Mouse (Mus musculus) intestine, embryonic 16.5 days (tissue): ENCODE data around the gene Ranbp3. TPM values are rescaled to one million over a fixed set of nuclear protein-coding genes. Genes with fewer than 3 reads are reported as not detected.

Source experiments
- ATAC-seq: fragments of 200-750 bp; cut with Nextera tagmentation; 2 replicates; pipeline ENCODE4 v1.8.0; 2017; ENCODE audit warnings: moderate TSS enrichment, moderate library complexity
- H3K27ac ChIP-seq: fragments of 300-500 bp; sonication (generic); 2 replicates; pipeline ENCODE4 v1.5.1; 2014; ENCODE audit warnings: mild to moderate bottlenecking, low read length
- H3K27me3 ChIP-seq: fragments of 300-500 bp; sonication (generic); replicated peaks from 2 replicates; pipeline ENCODE4 v1.6.1; 2014; ENCODE audit warnings: low read length, control low read depth, mixed read lengths; ENCODE audit not compliant: control insufficient read depth, insufficient read depth
- H3K36me3 ChIP-seq: fragments of 300-500 bp; sonication (generic); 2 replicates; pipeline ENCODE4 v1.6.1; 2014; ENCODE audit warnings: low read length, control low read depth; ENCODE audit not compliant: control insufficient read depth, insufficient read depth
- H3K4me1 ChIP-seq: fragments of 300-500 bp; sonication (generic); 2 replicates; pipeline ENCODE4 v1.6.1; 2014; ENCODE audit warnings: low read length, control low read depth, mixed read lengths; ENCODE audit not compliant: control insufficient read depth, insufficient read depth
- H3K4me2 ChIP-seq: fragments of 300-500 bp; sonication (generic); 2 replicates; pipeline ENCODE4 v1.6.1; 2014; ENCODE audit warnings: low read depth, low read length, control low read depth
- H3K4me3 ChIP-seq: fragments of 300-500 bp; sonication (generic); 2 replicates; pipeline ENCODE4 v1.5.1; 2014; ENCODE audit warnings: mild to moderate bottlenecking, low read length
- H3K9ac ChIP-seq: fragments of 300-500 bp; sonication (generic); 2 replicates; pipeline ENCODE4 v1.6.1; 2014; ENCODE audit warnings: low read depth, low read length
- H3K9me3 ChIP-seq: fragments of 300-500 bp; sonication (generic); 2 replicates; pipeline ENCODE4 v1.6.1; 2016; ENCODE audit warnings: low read length, control low read depth; ENCODE audit not compliant: control insufficient read depth
- WGBS: fragments of 180-500 bp; shearing (Covaris S2); extraction: QIAGEN DNeasy Blood & Tissue Kit; methylation state at CpG from one replicate; pipeline ENCODE4 v1.1.7; 2014; 5-methylcytosine and 5-hydroxymethylcytosine counted together
- polyA plus RNA-seq: library from polyadenylated mRNA; unstranded; fragments of >200 nt; fragmentation: Nextera tagmentation; extraction: Ambion mirVana; gene quantifications from 2 replicates; pipeline ENCODE4 v1.2.1, GENCODE M21; 2015

Ranbp3 gene
- polyA plus RNA-seq, 1 experiment from 2014 or later: 72.8 TPM

DNA sequence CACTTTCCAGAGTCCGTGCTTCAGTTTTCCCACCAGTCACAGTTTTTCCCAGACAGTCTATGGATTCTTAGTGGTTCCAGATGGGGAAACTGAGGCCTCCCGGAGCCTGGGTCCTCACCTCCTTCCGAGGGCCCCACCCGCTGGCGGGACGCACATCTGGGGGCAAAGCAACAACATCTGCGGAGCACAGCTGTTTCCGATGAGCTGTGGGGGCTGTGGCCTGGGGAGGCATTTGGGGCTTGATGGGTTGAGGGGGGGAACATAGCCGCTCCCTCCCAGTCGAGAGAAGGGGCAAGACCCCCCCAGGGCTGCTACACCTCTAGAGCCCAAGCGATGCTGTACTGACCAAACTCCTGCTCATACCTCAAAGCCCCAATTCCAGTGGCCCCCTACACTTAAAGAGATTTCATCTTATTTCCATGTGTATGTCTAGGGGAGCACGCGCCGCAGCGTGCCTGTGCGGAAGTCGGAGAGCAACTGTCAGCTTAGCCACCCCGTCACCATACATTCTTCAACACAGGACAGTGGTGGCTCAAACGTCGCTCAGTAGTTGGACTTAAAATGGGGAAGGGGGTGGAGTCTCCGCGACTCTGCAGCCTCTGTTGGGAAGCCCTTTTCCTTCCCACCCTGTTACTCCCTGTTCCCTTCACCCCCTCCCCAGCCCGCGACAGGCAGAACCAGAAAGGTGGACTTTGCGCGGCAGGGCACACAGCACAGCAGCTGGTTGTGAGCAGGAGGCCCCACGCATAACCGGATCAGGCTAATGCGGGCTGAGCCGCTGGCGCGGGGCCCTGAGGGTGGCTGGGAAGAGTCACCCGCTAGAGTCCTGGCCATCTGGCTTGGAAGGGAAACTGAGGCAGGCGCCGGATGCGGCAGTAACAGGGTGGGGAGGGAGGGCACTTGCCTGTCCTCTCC is 81.4 kb downstream of the Ranbp3 start:
- Histone ChIP-seq H3K9me3 (no peaks in the 10 kb centered on the region), H3K4me2 (peak overlapping the region; percentile 40), H3K27me3 (peaks cover 32% of the 10 kb centered on the region), H3K36me3 (no peaks in the 10 kb centered on the region), H3K9ac (peak overlapping the region; percentile 36), H3K27ac (no peak overlapping the region), H3K4me3 (peak overlapping the region; percentile 20), H3K4me1 (peaks cover 32% of the 10 kb centered on the region)
- ATAC-seq: 0 out of 2 replicates have a peak, but pooled peaks have one; percentile 8
- 19% methylated on average over 36 of the region's 36 CpGs for WGBS

DNA sequence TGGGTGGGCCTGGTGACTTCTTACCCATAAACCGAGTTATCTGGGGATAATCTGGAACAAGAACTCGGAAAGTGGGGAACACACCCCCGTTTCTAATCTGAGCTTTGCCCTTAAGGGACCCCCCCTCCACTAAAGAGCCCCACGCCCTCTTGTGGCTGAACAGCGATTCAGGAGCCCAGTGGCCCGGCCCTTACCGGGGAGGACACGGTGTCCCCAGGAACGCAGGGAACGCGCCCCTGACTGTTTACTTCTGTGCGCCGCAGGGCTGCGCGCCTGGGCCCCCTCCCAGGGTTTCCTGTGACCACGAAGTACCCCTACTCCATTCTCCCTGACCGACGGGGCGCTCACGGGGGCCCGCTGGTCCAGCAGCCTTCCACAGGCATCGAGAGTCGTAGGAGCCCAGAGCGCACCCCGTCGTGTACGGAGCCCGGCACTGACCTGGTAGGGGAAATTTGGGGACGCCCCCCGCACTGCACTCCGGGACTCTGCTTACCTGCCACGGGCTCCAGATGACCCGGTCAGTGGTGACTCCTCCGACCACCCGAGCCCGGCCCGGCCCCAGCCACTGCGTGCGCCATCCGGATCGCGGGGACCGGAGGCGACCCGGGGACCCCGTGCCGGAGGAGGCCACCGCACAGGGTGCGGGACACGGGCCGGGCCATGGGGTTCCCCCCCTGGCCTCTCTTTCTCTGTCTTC is 83.8 kb downstream of the Ranbp3 start:
- Histone ChIP-seq H3K4me3 (peak overlapping the region; percentile 65), H3K9ac (peak overlapping the region; percentile 80), H3K4me2 (peak overlapping the region; percentile 100), H3K27me3 (peaks cover 30% of the 10 kb centered on the region), H3K36me3 (no peaks in the 10 kb centered on the region), H3K9me3 (no peaks in the 10 kb centered on the region), H3K4me1 (peaks cover 38% of the 10 kb centered on the region), H3K27ac (no peak overlapping the region)
- ATAC-seq: peak; percentile 25
- 1% methylated on average over 47 of the region's 51 CpGs for WGBS

DNA sequence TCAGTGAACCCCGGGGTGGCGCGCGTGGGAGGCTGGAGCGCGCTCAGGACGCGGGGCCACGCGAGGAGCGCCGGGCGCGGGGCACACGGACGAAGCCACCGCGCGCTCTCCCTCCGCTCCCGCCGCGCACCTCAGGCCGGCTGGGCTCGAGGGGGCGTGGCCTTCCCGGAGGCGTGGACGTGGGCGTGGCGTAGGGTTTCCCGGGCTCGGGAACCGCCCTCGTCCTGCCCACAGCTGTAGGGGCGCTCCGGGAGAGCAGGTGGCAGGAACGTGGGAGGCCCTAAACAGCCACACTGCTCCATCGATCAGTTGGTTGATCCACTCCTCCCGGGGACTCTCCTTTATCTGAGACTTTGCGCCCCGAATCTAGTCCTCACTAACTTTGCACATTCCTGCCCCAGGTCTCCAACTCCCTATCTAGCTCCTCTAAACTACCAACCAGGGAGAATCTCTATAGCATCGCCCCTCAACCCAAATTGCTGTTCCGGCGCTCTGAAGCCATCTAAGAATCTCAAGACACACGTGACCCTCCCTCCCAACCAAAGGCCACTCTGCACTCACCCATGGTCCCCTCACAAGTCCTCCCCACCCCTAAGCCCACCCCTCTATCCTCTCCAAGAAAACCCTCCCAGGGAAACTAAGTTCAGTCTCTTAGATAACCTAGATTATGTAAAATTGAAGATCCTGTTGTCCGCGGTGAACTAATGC is 84.5 kb downstream of the Ranbp3 start, which contains the start of gene Nrtn:
Gene Nrtn, minus strand, starts transcription at position 115 of the 708 bp plus-strand sequence.
- under 1% methylated on average over 45 of the region's 48 CpGs for WGBS
- peak within 1 kb of the TSS; percentile 18; the same call in 1 of the 2 replicates for H3K27ac ChIP-seq
- peaks cover 43% of the 10 kb centered on the region for H3K4me1 ChIP-seq

DNA sequence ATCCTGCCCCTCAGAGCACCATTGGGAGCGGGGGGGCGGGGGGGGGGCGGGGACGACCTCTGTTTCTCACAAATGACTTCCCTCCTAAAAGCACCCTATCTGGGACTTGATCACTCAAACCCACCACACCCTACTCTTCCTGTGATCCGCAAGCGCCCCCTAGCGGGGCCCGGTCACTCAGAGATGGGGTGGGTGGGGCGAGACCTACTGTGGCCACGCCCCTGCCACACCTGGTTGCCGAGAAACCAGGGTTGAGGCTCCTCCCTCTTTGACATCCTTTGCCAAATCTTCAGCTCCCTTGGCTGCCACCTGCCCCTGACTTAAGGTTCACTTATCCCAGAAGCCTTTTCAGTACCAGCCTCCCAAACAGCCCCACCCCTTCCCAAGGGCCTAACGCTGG is 85.0 kb downstream of the Ranbp3 start:
- Histone ChIP-seq H3K9ac (peak overlapping the region; percentile 80; the same call in 1 of the 2 replicates), H3K9me3 (no peaks in the 10 kb centered on the region), H3K36me3 (no peaks in the 10 kb centered on the region), H3K4me3 (no peak overlapping the region), H3K27ac (no peak overlapping the region), H3K4me1 (peaks cover 48% of the 10 kb centered on the region), H3K27me3 (peaks cover 20% of the 10 kb centered on the region), H3K4me2 (peak overlapping the region; percentile 100)
- WGBS: 3% methylated on average over 12 of the region's 12 CpGs
- ATAC-seq: no peak

More for the DNA sequence above, 84.5 kb downstream of the Ranbp3 start, which contains the start of gene Nrtn:
- Histone ChIP-seq H3K27me3 (peaks cover 24% of the 10 kb centered on the region), H3K9ac (peak within 1 kb of the TSS; percentile 80), H3K36me3 (no peaks in the 10 kb centered on the region), H3K9me3 (no peaks in the 10 kb centered on the region), H3K4me3 (peak within 1 kb of the TSS; percentile 65), H3K4me2 (peak within 1 kb of the TSS; percentile 100)
- ATAC-seq: peak; percentile 69

DNA sequence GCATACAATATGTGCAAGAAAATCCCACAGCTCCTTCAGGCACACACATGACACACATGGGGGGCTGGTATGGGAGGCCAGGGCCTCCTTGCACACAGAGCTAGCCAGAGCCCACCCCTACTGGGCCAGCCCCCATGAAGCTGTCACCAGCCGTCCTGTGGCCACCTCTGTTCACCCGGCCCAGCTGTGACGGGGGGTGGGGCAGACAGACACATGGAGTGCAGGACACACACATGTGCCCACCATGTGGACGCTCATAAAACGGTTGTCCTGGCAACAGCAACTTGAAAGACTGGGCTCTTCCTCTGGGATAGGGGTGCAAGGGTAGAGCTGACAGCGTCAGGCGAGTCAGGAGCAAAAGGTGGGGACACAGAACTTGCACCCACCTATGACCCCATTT is 86.2 kb downstream of the Ranbp3 start:
- H3K36me3 ChIP-seq: no peaks in the 10 kb centered on the region
- H3K27ac ChIP-seq: no peak overlapping the region
- no peak overlapping the region for H3K4me3 ChIP-seq
- H3K4me1 ChIP-seq: peaks cover 43% of the 10 kb centered on the region
- H3K4me2 ChIP-seq: no peak overlapping the region
- H3K9ac ChIP-seq: no peak overlapping the region
- peaks cover 11% of the 10 kb centered on the region for H3K27me3 ChIP-seq
- H3K9me3 ChIP-seq: no peaks in the 10 kb centered on the region
- no peak for ATAC-seq
- 55% methylated on average over 7 of the region's 7 CpGs for WGBS

DNA sequence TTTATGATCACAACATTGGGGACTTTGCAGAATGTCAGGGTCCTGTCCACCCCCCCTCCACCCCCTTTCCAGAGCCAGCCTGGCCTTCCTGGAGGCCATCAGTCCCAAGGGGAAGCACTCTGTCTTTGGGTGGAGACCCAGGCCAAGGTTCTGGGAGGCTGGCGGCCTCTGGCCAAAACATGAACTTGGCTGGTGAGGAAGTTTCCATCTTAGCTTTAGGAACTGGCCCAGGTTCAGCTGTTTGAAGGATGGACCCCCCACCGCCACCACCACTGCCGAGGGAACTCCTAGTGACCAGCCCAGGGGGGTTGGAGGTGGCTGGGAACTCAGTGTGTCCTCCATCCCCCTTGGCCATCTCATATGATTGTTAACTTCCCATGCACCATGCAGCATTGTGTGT is 88.0 kb downstream of the Ranbp3 start:
- H3K9me3 ChIP-seq: no peaks in the 10 kb centered on the region
- H3K4me1 ChIP-seq: peaks cover 37% of the 10 kb centered on the region
- 75% methylated on average over 3 of the region's 3 CpGs for WGBS
- H3K4me2 ChIP-seq: no peak overlapping the region
- H3K9ac ChIP-seq: no peak overlapping the region
- H3K36me3 ChIP-seq: no peaks in the 10 kb centered on the region
- H3K4me3 ChIP-seq: no peak overlapping the region
- no peaks in the 10 kb centered on the region; the same call in 1 of the 2 replicates for H3K27me3 ChIP-seq
- ATAC-seq: no peak
- H3K27ac ChIP-seq: no peak overlapping the region

Other genes with a start within 250 kb of the Ranbp3 start
- 34.4 and 37.3 TPM in 2 replicates for gene Ptprs, start 196.8 kb upstream of the Ranbp3 start, polyA plus RNA-seq
- gene Znrf4, start 160.9 kb upstream of the Ranbp3 start, polyA plus RNA-seq: not detected in 2 replicates
- gene Gm20219, start 118.9 kb upstream of the Ranbp3 start, polyA plus RNA-seq: 0.98 and 1.4 TPM in 2 replicates
- gene Safb2, start 88.7 kb upstream of the Ranbp3 start, polyA plus RNA-seq: 52.7 and 56.0 TPM in 2 replicates
- 68.6 and 76.2 TPM in 2 replicates for gene Safb, start 88.5 kb upstream of the Ranbp3 start, polyA plus RNA-seq
- gene 2410015M20Rik, start 63.5 kb upstream of the Ranbp3 start, polyA plus RNA-seq: 316 and 336 TPM in 2 replicates
- gene Rpl36, start 59.9 kb upstream of the Ranbp3 start, polyA plus RNA-seq: 1,705 and 1,833 TPM in 2 replicates
- gene Lonp1, start 46.4 kb upstream of the Ranbp3 start, polyA plus RNA-seq: 56.5 and 57.6 TPM in 2 replicates
- gene Catsperd, start 45.2 kb upstream of the Ranbp3 start, polyA plus RNA-seq: 0.55 and 0.81 TPM in 2 replicates
- 527 and 530 TPM in 2 replicates for gene Ndufa11, start 44.5 kb downstream of the Ranbp3 start, polyA plus RNA-seq
- 15.7 and 16.6 TPM in 2 replicates for gene Vmac, start 44.7 kb downstream of the Ranbp3 start, polyA plus RNA-seq
- gene Nrtn, start 84.2 kb downstream of the Ranbp3 start, polyA plus RNA-seq: 7.0 and 7.9 TPM in 2 replicates
- 37.6 and 40.0 TPM in 2 replicates for gene Dus3l, start 91.5 kb downstream of the Ranbp3 start, polyA plus RNA-seq
- 0.84 and 1.6 TPM in 2 replicates for gene Prr22, start 97.0 kb downstream of the Ranbp3 start, polyA plus RNA-seq
- 2.5 and 3.4 TPM in 2 replicates for gene Rfx2, start 157.7 kb downstream of the Ranbp3 start, polyA plus RNA-seq
- not detected in 2 replicates for gene Acsbg2, start 201.2 kb downstream of the Ranbp3 start, polyA plus RNA-seq
- 0.12 and 0.17 TPM in 2 replicates for gene 1700061G19Rik, start 202.2 kb downstream of the Ranbp3 start, polyA plus RNA-seq